Comparison of ENCODE assay signal across 24 mouse cellular contexts in genomic region chr5:18013196-18013595, GRCm38 (mm10). TPM values are rescaled to one million over a fixed set of nuclear protein-coding genes. Genes with fewer than 3 reads are reported as not detected.
"Had no signal": no experiment of that assay in that cellular context is flagged by ENCODE, and none has a peak within 500 bp of the region (broad histone marks: within the 10 kb centered on the region; RNA-seq: fewer than 3 reads in every experiment).

No protein-coding gene starts in this region.

- H3K27me3 ChIP-seq: liver, embryonic 12.5 days; lung, embryonic 15.5 days; midbrain, embryonic 15.5 days; neural tube, embryonic 13.5 days; stomach, embryonic 15.5 days had no signal

- ATAC-seq: intestine, postnatal 0 days; liver, embryonic 12.5 days; midbrain, embryonic 15.5 days had no signal

- H3K9ac ChIP-seq: liver, embryonic 12.5 days; lung, embryonic 15.5 days; midbrain, embryonic 15.5 days; neural tube, embryonic 13.5 days; stomach, embryonic 15.5 days had no signal

- H3K36me3 ChIP-seq: liver, embryonic 12.5 days; lung, embryonic 15.5 days; midbrain, embryonic 15.5 days; neural tube, embryonic 13.5 days; stomach, embryonic 15.5 days had no signal

- H3K4me2 ChIP-seq: liver, embryonic 12.5 days; lung, embryonic 15.5 days; midbrain, embryonic 11.5 days; midbrain, embryonic 15.5 days; neural tube, embryonic 13.5 days; stomach, embryonic 15.5 days had no signal

- H3K9me3 ChIP-seq: liver, embryonic 12.5 days; lung, embryonic 15.5 days; midbrain, embryonic 15.5 days; neural tube, embryonic 13.5 days; stomach, embryonic 15.5 days had no signal

- DNase-seq: kidney, adult 8-10 months; kidney, postnatal 25 days; layer of hippocampus, adult 9-11 months; layer of hippocampus, postnatal 36 days; lung, postnatal 14 days; right cerebral cortex, postnatal 4 days; spleen, adult 18-20 months; thymus, adult 2 months; thymus, postnatal 25 days had no signal

- H3K4me1 ChIP-seq: liver, embryonic 12.5 days; lung, embryonic 15.5 days; midbrain, embryonic 15.5 days; neural tube, embryonic 13.5 days; stomach, embryonic 15.5 days had no signal

- H3K4me3 ChIP-seq: liver, embryonic 12.5 days; lung, embryonic 15.5 days; midbrain, embryonic 15.5 days; neural tube, embryonic 13.5 days; stomach, embryonic 15.5 days had no signal

- H3K27ac ChIP-seq: liver, embryonic 12.5 days; lung, embryonic 15.5 days; midbrain, embryonic 15.5 days; neural tube, embryonic 13.5 days; stomach, embryonic 15.5 days had no signal

RNA-seq across cellular contexts. Expression of gene Gnat3, which starts 50.8 kb away (rescaled TPM):
- total RNA-seq: layer of hippocampus, adult 18-20 months; layer of hippocampus, postnatal 36 days; left cerebral cortex, adult 8-10 months; left cerebral cortex, postnatal 36 days had no signal
- polyA plus RNA-seq: intestine, postnatal 0 days; kidney, embryonic 16.5 days; limb, embryonic 14.5 days; liver, embryonic 12.5 days; liver, embryonic 16.5 days; midbrain, embryonic 15.5 days; stomach, embryonic 15.5 days; testis, adult 2 months; urinary bladder, adult 2 months had no signal
